Mouse (Mus musculus) gastrocnemius, adult 18-20 months (tissue): ENCODE measurements at regions not wholly inside any gene's neighbourhood (a gene's known extent, or its start where the extent isn't known, plus 50 kb on each side); places are given as distances from the start of the nearest gene placed in this dataset.
A peak's percentile ranks its signal among the peaks of the same experiment; 100 is the strongest.

ENCODE experiments used
- DNase-seq: peaks from one replicate; pipeline ENCODE4 v3.0.0; 2021; ENCODE audit warnings: low spot score

- DNase-seq: no peak
Observed at GRCm38 (mm10) chr5:51923417-51923816, 266.9 kb downstream of the Dhx15 start.

DNA sequence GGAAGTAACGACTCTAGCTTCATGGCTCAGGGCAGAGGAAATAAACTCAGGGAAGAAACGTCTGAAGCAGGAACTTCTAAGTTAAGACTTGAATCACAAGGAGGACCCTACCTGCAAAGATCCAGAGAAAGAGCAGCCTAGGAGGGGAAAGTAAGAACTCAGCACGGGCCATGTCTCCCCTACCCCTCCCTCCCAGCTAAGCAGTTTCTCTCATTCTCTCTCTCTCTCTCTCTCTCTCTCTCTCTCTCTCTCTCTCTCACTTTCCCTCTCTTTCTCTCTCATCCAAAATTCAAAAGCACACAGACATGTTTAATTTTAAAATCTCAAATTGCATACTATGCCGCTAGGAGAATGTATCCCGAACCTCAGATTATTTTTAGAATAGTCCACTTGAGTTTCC is 267.3 kb downstream of the Dhx15 start:
- DNase-seq: no peak

DNA sequence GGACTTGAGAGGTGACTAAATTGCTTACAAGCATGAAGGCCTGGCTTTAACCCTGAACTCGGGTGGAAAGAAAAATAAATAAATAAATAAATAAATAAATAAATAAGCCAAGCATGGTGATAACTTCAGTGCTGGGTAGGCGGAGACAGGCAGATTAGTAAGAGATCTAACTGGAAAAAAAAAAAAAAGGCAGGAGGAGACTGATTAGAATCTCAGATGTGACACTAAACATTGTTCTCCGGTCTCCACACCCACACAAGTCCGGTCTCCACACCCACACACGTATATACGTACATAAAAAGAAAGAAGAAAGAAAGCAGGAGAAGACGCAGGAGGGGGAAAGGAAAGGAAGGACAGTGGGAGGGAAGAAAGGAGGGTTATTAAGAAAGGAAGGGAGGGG is 267.8 kb downstream of the Dhx15 start:
- no peak for DNase-seq

- DNase-seq: no peak
Observed at GRCm38 (mm10) chr5:51917812-51918448, 272.4 kb downstream of the Dhx15 start.

- DNase-seq: no peak
Observed at GRCm38 (mm10) chr5:51914731-51915130, 275.6 kb downstream of the Dhx15 start.

DNA sequence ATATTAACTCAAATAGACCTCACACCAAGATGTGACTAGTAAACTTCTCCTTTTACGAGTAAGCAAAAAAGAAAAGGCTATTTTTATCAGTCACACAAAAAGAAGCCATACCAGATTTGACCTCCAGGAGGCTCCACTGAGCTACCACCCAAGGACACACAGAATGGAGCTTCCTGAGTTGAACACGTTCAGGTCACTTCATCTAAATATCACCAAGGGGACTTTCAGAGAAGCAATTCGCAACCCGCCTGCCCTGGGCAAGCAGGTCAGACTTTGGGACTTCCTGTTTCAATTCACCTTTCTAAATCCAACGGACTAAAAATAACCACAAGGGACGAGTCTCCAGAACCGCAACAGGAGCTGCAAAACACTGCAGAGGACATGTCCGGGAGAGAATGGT is 281.5 kb downstream of the Dhx15 start:
- peak; percentile 33 for DNase-seq

DNA sequence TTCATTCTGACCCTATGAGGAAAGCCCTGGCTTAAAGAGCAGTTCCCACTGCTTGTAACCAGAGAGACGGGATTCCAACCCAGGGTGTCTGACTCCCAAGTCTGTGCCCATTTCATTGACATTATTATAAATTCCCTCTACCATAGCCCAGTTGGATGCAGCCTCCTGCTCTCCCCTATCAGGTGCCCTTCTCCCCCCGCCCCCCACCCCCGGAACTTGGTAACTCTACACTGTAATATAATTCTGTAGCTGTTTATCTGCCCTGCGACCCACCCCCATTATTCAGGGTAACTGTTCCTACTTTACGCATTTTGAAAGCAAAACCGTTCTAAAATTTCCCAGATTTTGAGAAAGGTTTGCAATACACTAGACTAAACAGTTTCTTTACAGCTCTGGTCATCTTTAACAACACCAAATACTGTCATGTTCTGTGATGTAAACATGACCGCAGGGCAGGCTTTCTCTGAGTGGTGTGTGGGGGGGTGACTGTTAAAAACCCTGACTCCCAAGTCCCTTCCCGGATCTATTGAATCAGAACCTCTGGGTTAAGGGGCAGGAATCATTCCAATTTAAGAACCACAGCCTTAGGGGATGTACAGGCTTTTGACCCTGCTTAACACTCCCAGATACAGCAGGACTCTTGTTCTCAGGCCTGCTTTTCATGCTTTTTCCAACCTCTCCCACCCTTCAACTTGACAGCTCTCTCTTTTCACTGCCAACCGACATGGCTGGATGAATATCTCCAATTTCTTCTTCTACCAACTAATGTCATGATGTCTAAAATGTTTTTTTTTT is 283.8 kb downstream of the Dhx15 start:
- DNase-seq: no peak

DNA sequence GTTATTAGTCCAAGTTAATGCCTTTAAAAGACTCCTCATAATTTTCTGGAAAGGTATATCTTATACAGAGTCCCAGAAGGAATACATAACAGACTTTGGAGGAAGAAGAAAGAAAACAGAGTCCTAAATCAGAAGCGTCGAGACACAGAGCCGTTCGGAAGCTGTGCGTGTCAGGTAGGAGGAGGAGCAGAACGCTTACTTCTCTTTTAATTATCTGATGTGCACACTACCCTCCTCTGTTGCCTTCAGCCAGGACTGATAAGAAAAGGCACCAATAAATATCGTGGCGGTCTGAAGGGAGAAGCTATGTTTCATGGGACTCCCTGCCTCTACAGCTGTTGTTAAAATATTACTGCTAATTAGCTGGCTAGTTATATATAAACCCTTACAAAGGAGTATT is 296.2 kb downstream of the Dhx15 start:
- DNase-seq: no peak

DNA sequence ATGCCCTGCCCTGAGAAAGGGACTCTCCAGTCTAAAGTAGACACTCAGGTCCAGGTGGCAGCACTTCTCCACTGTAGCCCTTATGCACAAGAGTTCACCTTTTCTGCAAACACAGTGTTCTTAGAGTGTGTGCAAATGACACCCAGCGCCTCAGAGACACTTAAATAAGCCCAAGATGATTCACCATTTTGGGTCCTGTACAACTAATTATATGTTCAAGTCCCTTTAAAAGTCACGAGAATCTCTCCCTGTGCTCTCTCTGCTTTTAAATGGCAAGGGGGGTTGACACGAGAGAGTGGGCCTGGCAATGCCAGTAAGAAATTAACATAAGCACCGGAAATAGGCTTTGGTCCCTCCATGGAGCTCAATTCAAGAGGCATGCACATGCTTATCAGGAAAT is 299.0 kb downstream of the Dhx15 start:
- no peak for DNase-seq

- no peak for DNase-seq
Observed at GRCm38 (mm10) chr5:51888404-51888803, 301.9 kb downstream of the Dhx15 start.

DNA sequence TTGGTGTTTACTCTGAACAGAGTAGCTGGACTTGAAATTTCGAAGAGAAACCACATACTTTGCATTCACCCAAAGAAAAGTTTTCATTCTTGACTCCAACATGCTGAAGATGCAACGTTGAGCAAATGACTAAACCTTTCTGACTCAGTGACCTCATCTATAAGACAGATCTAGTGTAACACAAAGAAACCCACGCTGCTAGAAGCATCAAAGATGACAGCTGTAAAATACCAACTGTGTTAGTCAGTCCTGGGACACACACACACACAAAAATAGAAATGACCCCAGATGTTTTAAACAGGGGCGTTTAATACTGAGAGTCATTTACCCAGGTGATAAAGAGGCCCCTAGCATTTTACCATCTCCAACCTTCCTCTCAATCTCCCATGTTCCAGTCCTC is 307.7 kb downstream of the Dhx15 start:
- DNase-seq: no peak

- DNase-seq: no peak
Observed at GRCm38 (mm10) chr5:51882173-51882572, 308.1 kb downstream of the Dhx15 start.

DNA sequence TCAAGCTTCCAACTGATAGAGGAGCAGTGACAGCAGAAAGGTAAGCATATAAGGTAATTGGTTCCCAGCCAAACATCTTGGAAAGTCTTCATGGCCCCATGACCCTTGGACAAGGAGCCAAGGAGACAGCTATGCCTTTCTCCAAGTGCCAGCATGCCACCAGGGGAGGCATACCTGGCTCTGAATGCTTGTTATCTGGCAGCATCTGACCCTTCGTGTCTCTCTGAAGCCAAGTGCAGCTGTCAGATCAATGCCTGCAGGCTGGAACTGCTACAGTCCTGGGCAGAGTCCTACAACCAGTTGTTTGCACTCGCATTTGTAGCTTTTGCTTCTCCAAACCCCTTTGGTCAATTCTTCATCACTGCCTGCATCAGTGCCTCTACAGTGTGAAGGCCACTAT is 309.3 kb upstream of the Ppargc1a start:
- no peak for DNase-seq

GRCm38 (mm10) chr5:51873571-51873970 is 306.0 kb upstream of the Ppargc1a start:
- DNase-seq: no peak

DNA sequence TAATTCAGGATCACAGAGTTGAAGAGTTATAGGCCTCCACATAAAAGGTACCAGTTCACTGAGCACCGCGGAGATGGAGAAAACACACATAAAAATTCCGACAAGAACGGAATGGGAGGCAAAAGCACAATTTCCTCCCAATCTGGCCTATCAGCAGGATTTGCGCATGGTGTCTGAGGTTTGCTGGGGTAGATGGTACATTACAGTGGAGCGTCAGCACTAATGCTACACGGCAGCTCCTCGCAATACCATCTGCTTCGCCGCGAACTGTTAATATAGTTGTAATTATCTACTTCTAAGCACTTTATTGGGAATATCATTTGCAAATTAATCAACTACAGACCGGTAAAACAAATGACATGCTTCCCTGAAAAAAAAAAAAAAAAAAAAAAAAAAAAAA is 304.2 kb upstream of the Ppargc1a start:
- DNase-seq: no peak

DNA sequence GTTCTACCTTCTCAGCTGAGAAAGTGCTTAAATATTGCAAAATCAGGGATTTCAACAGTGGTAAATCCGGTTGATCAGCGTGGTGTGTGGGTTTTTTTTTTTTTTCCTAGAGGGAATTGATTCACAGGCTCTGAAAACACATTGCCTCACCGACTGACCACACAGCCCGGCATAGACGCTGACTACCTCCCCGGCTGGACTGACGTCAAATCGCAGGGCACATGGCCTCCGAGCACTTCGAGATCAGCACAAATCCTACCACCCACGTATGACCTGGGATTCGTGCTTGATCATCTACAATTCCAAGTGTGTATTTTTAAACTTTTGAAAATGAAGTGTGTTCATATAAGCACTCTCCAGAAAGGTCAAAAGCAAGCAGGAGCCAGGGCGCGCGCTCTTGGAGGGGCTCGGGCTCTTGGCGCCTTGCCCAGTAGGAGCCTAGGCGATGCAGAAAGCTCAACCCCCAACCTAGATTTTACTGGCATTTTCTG is 300.7 kb upstream of the Ppargc1a start:
- no peak for DNase-seq

GRCm38 (mm10) chr5:51866002-51866401 is 298.5 kb upstream of the Ppargc1a start:
- no peak for DNase-seq

DNA sequence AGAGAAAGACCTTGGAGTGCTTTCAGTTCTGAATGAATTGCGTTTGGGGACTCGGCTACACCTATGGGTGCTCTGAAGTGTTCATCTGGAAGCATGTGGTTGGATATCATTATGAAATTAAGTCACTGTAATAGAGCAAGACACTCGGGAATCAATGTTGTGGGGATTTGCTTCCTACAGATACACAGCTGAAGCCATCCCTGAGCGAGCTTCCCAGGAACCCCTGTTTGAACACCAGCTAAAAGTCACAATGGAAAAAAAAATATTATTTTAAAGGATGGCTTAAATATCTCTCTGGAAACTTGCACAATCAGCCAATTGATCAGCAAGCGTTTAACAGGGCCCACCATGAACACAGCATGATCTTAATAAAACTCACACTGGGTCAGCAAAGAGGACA is 293.0 kb upstream of the Ppargc1a start:
- no peak for DNase-seq

GRCm38 (mm10) chr5:51853456-51854124 is 286.1 kb upstream of the Ppargc1a start:
- no peak for DNase-seq

- no peak for DNase-seq
Observed at GRCm38 (mm10) chr5:51850091-51850490, 282.6 kb upstream of the Ppargc1a start.

GRCm38 (mm10) chr5:51849236-51849635 is 281.7 kb upstream of the Ppargc1a start:
- no peak for DNase-seq

DNA sequence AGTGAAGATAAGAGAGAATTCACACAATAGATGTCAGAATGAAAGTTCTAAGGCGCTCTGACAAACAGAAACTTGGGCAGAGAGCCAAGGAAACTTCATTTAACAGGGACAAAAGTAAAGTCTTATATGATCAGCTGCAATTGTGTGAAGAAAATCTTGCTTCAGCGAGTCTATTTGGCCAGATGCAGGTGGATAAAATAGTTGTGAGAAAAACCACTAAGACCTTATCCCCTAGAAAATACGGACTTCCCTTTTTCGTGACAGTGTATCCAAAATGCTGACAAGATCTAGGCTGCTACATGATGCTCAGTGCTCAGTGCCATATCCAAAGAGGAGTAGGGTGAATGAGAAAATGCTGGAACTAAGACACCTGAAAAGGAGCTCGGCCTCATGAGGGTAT is 274.7 kb upstream of the Ppargc1a start:
- DNase-seq: no peak

GRCm38 (mm10) chr5:51841763-51842162 is 274.2 kb upstream of the Ppargc1a start:
- DNase-seq: no peak
